Mouse (Mus musculus) CH12.LX (cell line): ENCODE results near the gene Tmem198. TPM values are rescaled to one million over a fixed set of nuclear protein-coding genes. Genes with fewer than 3 reads are reported as not detected.

Source experiments
- DNase-seq: peaks from one replicate; pipeline ENCODE4 v3.0.0-alpha.2; 2013; ENCODE audit errors: extremely low read depth
- H3K27ac ChIP-seq: 2 replicates; pipeline ENCODE4 v1.5.1; 2012; ENCODE audit warnings: low read depth, mild to moderate bottlenecking, control low read depth, moderate library complexity; ENCODE audit not compliant: insufficient read depth
- H3K27me3 ChIP-seq: replicated peaks from 2 replicates; pipeline ENCODE3; 2012; ENCODE audit warnings: inconsistent platforms
- H3K36me3 ChIP-seq, 2 experiments: replicated peaks in 1 of 2; 2 replicates each; pipeline versions ENCODE3 to v1.6.1; 2012; ENCODE audit warnings: inconsistent platforms in 1 of 2, low read length in 1 of 2, mild to moderate bottlenecking in 1 of 2, mixed read lengths in 1 of 2, moderate library complexity in 1 of 2; ENCODE audit not compliant: control insufficient read depth in 1 of 2, insufficient read depth in 1 of 2
- H3K4me1 ChIP-seq, 2 experiments: 2 replicates each; pipeline ENCODE4 v1.6.1; 2012; ENCODE audit warnings: inconsistent platforms in 1 of 2, moderate library complexity in 1 of 2; ENCODE audit not compliant: insufficient read depth in 2 of 2, control insufficient read depth in 1 of 2
- H3K4me2 ChIP-seq: 2 replicates; pipeline ENCODE4 v1.6.1; 2012; ENCODE audit warnings: low read depth, mild to moderate bottlenecking, control low read depth; ENCODE audit not compliant: poor library complexity, insufficient read depth, severe bottlenecking
- H3K4me3 ChIP-seq, 3 experiments: fragments of 150-350 bp in 1 of 3; sonication (generic) in 1 of 3; replicated peaks in 1 of 3; 2 replicates each; pipeline versions ENCODE3 to v1.5.1; 2011 to 2012; ENCODE audit warnings: low read depth in 2 of 3, low read length in 2 of 3, mild to moderate bottlenecking in 2 of 3, moderate library complexity in 2 of 3, control low read depth in 1 of 3, improper control_type of control experiment in 1 of 3, inconsistent platforms in 1 of 3, mixed read lengths in 1 of 3; ENCODE audit not compliant: poor library complexity in 1 of 3
- H3K79me2 ChIP-seq: replicated peaks from 2 replicates; pipeline ENCODE4 v1.6.1; 2012; ENCODE audit warnings: mild to moderate bottlenecking, moderate library complexity; ENCODE audit not compliant: control insufficient read depth, poor library complexity, insufficient read depth, severe bottlenecking; ENCODE audit errors: extremely low read depth
- H3K9ac ChIP-seq: 2 replicates; pipeline ENCODE4 v1.6.1; 2012; ENCODE audit warnings: low read depth, mild to moderate bottlenecking, control low read depth, moderate library complexity; ENCODE audit not compliant: insufficient read depth
- H3K9me3 ChIP-seq: replicated peaks from 2 replicates; pipeline ENCODE3; 2012; ENCODE audit warnings: low read length, inconsistent platforms, mixed read lengths
- BHLHE40 ChIP-seq: IDR thresholded peaks from 2 replicates; pipeline ENCODE4 v1.6.1; 2011; ENCODE audit warnings: mild to moderate bottlenecking, low read depth, low read length, improper control_type of control experiment
- CTCF ChIP-seq, 2 experiments: IDR thresholded peaks in 1 of 2; conservative IDR thresholded peaks in 1 of 2; 2 replicates each; pipeline ENCODE4 v1.5.1; 2011 to 2012; ENCODE audit warnings: low read depth in 2 of 2, low read length in 2 of 2, improper control_type of control experiment in 1 of 2, inconsistent platforms in 1 of 2, mild to moderate bottlenecking in 1 of 2, moderate library complexity in 1 of 2
- ELF1 ChIP-seq: IDR thresholded peaks from 2 replicates; pipeline ENCODE4 v1.6.1; 2014; ENCODE audit warnings: low read depth, mild to moderate bottlenecking, inconsistent platforms, low read length, improper control_type of control experiment
- GABPA ChIP-seq: IDR thresholded peaks from 2 replicates; pipeline ENCODE4 v1.6.1; 2012; ENCODE audit warnings: low read depth, low read length, improper control_type of control experiment, inconsistent platforms; ENCODE audit not compliant: insufficient replicate concordance
- IRF4 ChIP-seq: IDR thresholded peaks from 2 replicates; pipeline ENCODE4 v1.6.1; 2014; ENCODE audit warnings: low read depth, mild to moderate bottlenecking, inconsistent platforms, low read length, improper control_type of control experiment
- JUND ChIP-seq: conservative IDR thresholded peaks from 2 replicates; pipeline ENCODE4 v1.6.1; 2011; ENCODE audit warnings: low read depth, low read length, improper control_type of control experiment
- KAT2A ChIP-seq: IDR thresholded peaks from 2 replicates; pipeline ENCODE4 v1.6.1; 2012; ENCODE audit warnings: low read length, improper control_type of control experiment, inconsistent platforms; ENCODE audit not compliant: insufficient replicate concordance
- MAX ChIP-seq: IDR thresholded peaks from 2 replicates; pipeline ENCODE4 v1.6.1; 2011; ENCODE audit warnings: low read length, improper control_type of control experiment
- NELFE ChIP-seq: IDR thresholded peaks from 2 replicates; pipeline ENCODE4 v1.6.1; 2011; ENCODE audit warnings: low read depth, low read length, improper control_type of control experiment
- NRF1 ChIP-seq: IDR thresholded peaks from 2 replicates; pipeline ENCODE4 v1.6.1; 2014; ENCODE audit warnings: low read depth, mild to moderate bottlenecking, inconsistent platforms, low read length, improper control_type of control experiment, moderate library complexity
- POLR2AphosphoS2 ChIP-seq: IDR thresholded peaks from 2 replicates; pipeline ENCODE4 v1.6.1; 2011; ENCODE audit warnings: low read depth, low read length, improper control_type of control experiment
- RAD21 ChIP-seq: IDR thresholded peaks from 2 replicates; pipeline ENCODE4 v1.6.1; 2011; ENCODE audit warnings: low read depth, mild to moderate bottlenecking, low read length, improper control_type of control experiment, moderate library complexity
- SIN3A ChIP-seq: IDR thresholded peaks from 2 replicates; pipeline ENCODE4 v1.6.1; 2012; ENCODE audit warnings: low read length, improper control_type of control experiment, inconsistent platforms
- SMC3 ChIP-seq: IDR thresholded peaks from 2 replicates; pipeline ENCODE4 v1.6.1; 2011; ENCODE audit warnings: low read depth, low read length, improper control_type of control experiment
- TCF12 ChIP-seq: IDR thresholded peaks from 2 replicates; pipeline ENCODE4 v1.6.1; 2014; ENCODE audit warnings: low read depth, mild to moderate bottlenecking, inconsistent platforms, low read length, improper control_type of control experiment
- USF1 ChIP-seq: IDR thresholded peaks from 2 replicates; pipeline ENCODE4 v1.6.1; 2014; ENCODE audit warnings: low read depth, mild to moderate bottlenecking, inconsistent platforms, low read length, improper control_type of control experiment
- USF2 ChIP-seq: conservative IDR thresholded peaks from 2 replicates; pipeline ENCODE4 v1.6.1; 2011; ENCODE audit warnings: low read depth, low read length, improper control_type of control experiment
- ZC3H11A ChIP-seq: IDR thresholded peaks from 2 replicates; pipeline ENCODE4 v1.6.1; 2012; ENCODE audit warnings: low read depth, mild to moderate bottlenecking, inconsistent platforms, low read length, improper control_type of control experiment
- ZMIZ1 ChIP-seq: IDR thresholded peaks from 2 replicates; pipeline ENCODE4 v1.6.1; 2012; ENCODE audit warnings: low read depth, mild to moderate bottlenecking, inconsistent platforms, low read length, improper control_type of control experiment
- dilution Hi-C: fragments of 300-500 bp; cut with MboI; formaldehyde crosslinking; loops from 2 replicates; pipeline ENCODE4 v1.14.3; 2020; ENCODE audit warnings: low sequenced_read_pairs; ENCODE audit not compliant: extremely low pct_unique_long_range_greater_than_20kb, extremely low pct_ligation_motif_present
- in situ Hi-C: fragments of 300-500 bp; cut with MboI; formaldehyde crosslinking; loops from 3 replicates; pipeline ENCODE4 v1.14.3; 2019; ENCODE audit warnings: low sequenced_read_pairs, low pct_ligation_motif_present, low pct_unique_long_range_greater_than_20kb, mixed read lengths
- polyA plus RNA-seq: library from polyadenylated mRNA; unstranded; fragments of >175 nt; gene quantifications from 2 replicates; pipeline ENCODE4 v1.2.1, GENCODE M21; 2012; ENCODE audit warnings: low read depth; ENCODE audit not compliant: insufficient read length
- total RNA-seq, 2 experiments: library from RNA; depleted of rRNA; stranded (reverse); fragments of 300-350 nt in 1 of 2; fragments of >200 nt in 1 of 2; gene quantifications; 2 replicates each; pipeline ENCODE4 v1.2.3; 2012 to 2014

Gene Tmem198
- total and polyA plus RNA-seq, 3 experiments: 0.51 to 1.1 (median 0.80) TPM

- H3K4me2 ChIP-seq: peak overlapping the region; percentile 76
- dilution Hi-C loops (no loop called here), in situ Hi-C loops (no loop called here)
- no peak overlapping the region for H3K4me3 ChIP-seq
- peaks cover 18 to 32% of the 10 kb centered on the region in 2 experiments for H3K4me1 ChIP-seq
- H3K27me3 ChIP-seq: peaks cover 47% of the 10 kb centered on the region
- H3K9me3 ChIP-seq: no peaks in the 10 kb centered on the region
- peaks cover 20 to 32% of the 10 kb centered on the region in 2 experiments for H3K36me3 ChIP-seq
- peak; percentile 69 for DNase-seq
- H3K27ac ChIP-seq: no peak overlapping the region
- TF ChIP-seq MAX (0 out of 2 replicates have a peak, but pooled peaks have one; percentile 49), IRF4 (peak; percentile 64), ZMIZ1 (no peak), USF2 (no peak), NELFE (peak; percentile 39; the same call in 1 of the 2 replicates), JUND (no peak), NRF1 (0 out of 2 replicates have a peak, but pooled peaks have one; percentile 20), KAT2A (no peak), USF1 (no peak), SMC3 (peak; percentile 88), BHLHE40 (0 out of 2 replicates have a peak, but pooled peaks have one; percentile 22), ZC3H11A (peak; percentile 42), ELF1 (peak; percentile 39; the same call in 1 of the 2 replicates), RAD21 (peak; percentile 82), CTCF (conservative IDR thresholded peaks at IDR 0.05 in 1 of 2, IDR thresholded peaks at IDR 0.05 in 1 of 2; ENCODE audit: low read depth in 2 of 2, low read length in 2 of 2) (peak; percentile 90 to 95)
- no peaks in the 10 kb centered on the region for H3K79me2 ChIP-seq
- H3K9ac ChIP-seq: no peak overlapping the region; the same call in 1 of the 2 replicates
These were observed 33.4 kb upstream of the Tmem198 start for GRCm38 (mm10) chr1:75445751-75446611.

GRCm38 (mm10) chr1:75446656-75447055, 32.7 kb upstream of the Tmem198 start:
- no peak overlapping the region for H3K27ac ChIP-seq
- H3K4me1 ChIP-seq: peaks cover 18 to 32% of the 10 kb centered on the region in 2 experiments
- peaks cover 16 to 25% of the 10 kb centered on the region in 2 experiments for H3K36me3 ChIP-seq
- dilution Hi-C loops (no loop called here), in situ Hi-C loops (no loop called here)
- H3K27me3 ChIP-seq: peaks cover 54% of the 10 kb centered on the region
- H3K9ac ChIP-seq: no peak overlapping the region
- H3K4me2 ChIP-seq: peak overlapping the region; percentile 76; the same call in 1 of the 2 replicates
- H3K79me2 ChIP-seq: no peaks in the 10 kb centered on the region
- no peak for DNase-seq
- peak overlapping the region in 1 of 3 experiments; percentile 16 for H3K4me3 ChIP-seq
- TF ChIP-seq SIN3A: no peak
- no peak for TF ChIP-seq POLR2AphosphoS2
- TF ChIP-seq TCF12: no peak
- no peak for TF ChIP-seq GABPA
- no peaks in the 10 kb centered on the region for H3K9me3 ChIP-seq
